In the genomic region with DNA sequence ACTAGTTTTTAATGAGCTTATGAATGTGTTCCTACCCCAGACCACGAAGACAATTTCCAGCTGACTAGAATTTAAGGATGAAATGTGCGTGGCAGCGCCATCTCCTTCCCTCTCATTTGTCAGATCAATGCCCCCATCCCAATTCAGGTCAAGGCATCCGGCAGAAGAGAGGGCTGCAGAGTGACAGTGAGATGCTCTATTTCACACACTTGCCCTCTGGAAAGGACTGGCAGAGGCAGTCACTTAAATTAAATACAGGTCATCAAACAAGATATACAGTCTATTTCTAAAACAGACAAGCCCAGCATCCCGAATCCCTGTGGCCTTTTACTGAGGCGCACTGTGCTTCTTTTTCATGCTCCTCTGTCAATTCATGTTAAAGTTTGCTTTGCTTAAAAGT, we compare ENCODE assay signal across 13 mouse cellular contexts.
"Had no signal": no experiment of that assay in that cellular context is flagged by ENCODE, and none has a peak within 500 bp of the region (broad histone marks: within the 10 kb centered on the region; RNA-seq: fewer than 3 reads in every experiment).

No protein-coding gene starts in this region.

- H3K27ac ChIP-seq: limb, embryonic 13.5 days; liver, embryonic 14.5 days; stomach, embryonic 15.5 days had no signal

- H3K4me3 ChIP-seq: limb, embryonic 13.5 days; stomach, embryonic 15.5 days had no signal

- H3K9me3 ChIP-seq: limb, embryonic 13.5 days; stomach, embryonic 15.5 days had no signal

- H3K4me2 ChIP-seq: limb, embryonic 13.5 days; stomach, embryonic 15.5 days had no signal

- H3K9ac ChIP-seq: limb, embryonic 13.5 days; liver, embryonic 14.5 days; stomach, embryonic 15.5 days had no signal

- H3K4me1 ChIP-seq: limb, embryonic 13.5 days; stomach, embryonic 15.5 days had no signal

- H3K27me3 ChIP-seq: limb, embryonic 13.5 days; stomach, embryonic 15.5 days had no signal

- ATAC-seq: intestine, postnatal 0 days had no signal

- DNase-seq: kidney, adult 8-10 months; kidney, postnatal 25 days; layer of hippocampus, adult 9-11 months; layer of hippocampus, postnatal 36 days; left cerebral cortex, postnatal 4 days; lung, adult 18-20 months; right cerebral cortex, postnatal 14 days; thymus, adult 2 months; thymus, postnatal 36 days had no signal
